Mouse (Mus musculus) cerebellum, adult 8-10 months (tissue): ENCODE measurements around the gene H2-Q10.
"Not testable (repeated sequence)": the region's sequence is repeated elsewhere in the genome, so short reads cannot be mapped to it uniquely, and the experiment has no call there.

Experiments used
- DNase-seq: peaks from one replicate; pipeline ENCODE4 v3.0.0; 2022

H2-Q10 gene

DNA sequence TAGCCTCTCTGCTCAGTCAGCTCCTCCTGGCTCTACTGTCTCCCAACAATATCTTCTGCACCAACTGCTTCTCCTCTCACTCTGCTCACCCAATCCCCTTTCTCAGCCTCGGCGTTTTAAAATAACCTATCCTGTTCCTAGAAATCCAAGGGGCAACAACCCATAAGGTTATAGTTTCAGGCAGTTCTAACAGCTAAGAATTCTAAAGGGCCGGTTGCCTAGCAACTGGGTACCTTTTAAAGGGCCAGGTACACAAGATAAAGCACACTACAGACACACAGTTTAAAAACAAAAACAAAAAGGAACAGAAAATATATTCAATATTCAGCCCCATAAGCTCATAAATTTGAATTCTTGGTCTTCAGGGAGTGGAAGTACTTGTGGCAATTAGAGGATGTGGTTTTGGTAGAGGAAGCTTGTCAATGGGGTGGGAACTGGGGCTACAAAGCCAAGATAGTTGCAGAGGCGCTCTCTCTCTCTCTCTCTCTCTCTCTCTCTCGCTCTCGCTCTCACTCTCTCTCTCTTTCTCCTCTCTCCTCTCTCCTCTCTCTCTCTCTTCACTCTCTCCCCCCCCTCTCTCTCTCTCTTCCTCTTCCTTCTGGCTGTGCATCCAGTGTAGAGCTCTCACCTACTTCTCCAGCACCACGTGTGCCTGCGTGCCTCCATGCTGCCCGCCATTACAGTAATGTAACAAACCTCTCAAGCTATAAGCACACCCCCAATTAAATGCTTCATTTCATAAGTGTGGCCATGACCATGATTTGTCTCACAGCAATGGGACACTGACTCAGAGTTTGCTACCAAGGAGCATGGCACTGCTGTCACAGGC is 9.2 kb upstream of the H2-Q10 start:
- DNase-seq, result not testable (repeated sequence)

DNA sequence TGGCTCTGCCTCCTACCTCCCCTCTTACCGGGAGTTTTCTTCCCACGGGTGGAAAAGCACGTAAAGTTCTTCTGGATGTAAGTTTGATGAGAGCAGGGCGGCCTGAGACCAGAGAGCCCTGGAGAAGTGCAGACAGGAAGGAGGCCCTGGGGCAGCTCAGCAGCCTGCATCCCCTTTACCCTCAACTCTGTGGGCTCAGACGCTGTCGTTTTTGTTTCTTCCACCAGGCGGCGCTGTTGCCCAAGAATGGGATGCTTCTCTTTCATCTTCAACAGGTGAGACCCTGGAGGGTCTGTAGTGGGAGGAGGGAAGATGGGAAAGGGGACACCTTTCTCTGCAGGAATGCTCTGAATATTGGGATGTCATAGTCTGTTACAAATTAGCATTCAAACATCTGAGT is 4.2 kb upstream of the H2-Q10 start:
- not testable (repeated sequence) for DNase-seq

GRCm38 (mm10) chr17:35468936-35469335 is 953 bp upstream of the H2-Q10 start:
- DNase-seq, result not testable (repeated sequence)

DNA sequence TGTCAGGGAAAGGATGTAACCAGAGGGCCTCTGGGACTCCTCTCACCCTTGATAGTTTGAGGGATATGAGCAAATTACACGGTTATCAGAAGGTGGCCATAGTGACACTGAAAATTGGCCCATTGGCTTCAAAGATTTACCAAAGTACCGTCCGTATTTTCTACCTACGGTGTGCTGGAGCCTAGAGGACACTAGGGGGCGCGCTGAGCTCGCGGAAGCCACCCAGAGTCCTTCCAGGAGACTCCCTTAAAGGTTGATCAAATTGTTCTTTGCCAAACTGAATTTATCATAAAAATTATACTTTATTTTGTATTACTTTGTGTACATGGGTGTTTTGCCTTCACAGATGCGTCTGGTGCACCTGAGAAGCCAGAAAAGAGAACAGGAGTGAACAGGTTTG is 14.2 kb downstream of the H2-Q10 start:
- DNase-seq, result peak; percentile 41

GRCm38 (mm10) chr17:35485702-35486101 is 15.8 kb downstream of the H2-Q10 start:
- DNase-seq, result no peak

DNA sequence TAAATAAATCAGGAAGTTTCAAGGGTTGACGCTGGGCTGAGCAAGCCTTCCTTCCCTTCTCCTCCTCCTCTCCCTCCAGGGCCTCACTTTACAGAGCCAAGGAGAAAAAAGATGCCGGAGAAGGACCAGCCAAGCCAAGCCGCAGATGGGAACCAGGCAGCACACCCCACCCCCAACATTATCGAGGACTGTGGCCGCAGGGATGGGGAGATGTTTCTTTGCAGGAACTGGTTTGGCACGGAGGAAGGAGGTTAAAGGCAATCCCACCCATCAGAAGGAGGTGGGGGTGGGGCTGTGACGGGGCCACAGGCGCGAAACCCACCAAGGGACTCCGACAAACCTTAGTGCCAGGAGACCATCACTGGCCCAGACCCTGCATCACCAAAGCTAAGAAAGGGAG is 16.8 kb downstream of the H2-Q10 start:
- DNase-seq, result no peak

DNA sequence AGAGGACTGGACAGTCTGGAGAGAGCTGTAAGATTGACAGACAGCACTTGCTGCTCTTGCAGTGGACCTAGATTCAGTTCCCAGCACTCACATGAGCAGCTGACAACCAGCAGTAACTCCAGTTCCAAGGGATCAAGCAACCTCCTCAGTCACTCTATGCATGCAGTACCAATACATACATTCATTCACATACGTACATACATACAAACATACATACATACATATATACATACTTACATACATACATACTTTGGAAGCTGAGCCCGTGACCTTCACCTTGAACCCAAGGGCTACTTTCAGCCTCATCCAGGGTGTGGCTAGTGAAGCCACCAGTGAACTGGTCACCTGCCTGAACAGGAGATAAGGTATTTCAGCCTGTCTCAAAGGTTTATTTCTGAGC is 18.2 kb downstream of the H2-Q10 start:
- no peak for DNase-seq

DNA sequence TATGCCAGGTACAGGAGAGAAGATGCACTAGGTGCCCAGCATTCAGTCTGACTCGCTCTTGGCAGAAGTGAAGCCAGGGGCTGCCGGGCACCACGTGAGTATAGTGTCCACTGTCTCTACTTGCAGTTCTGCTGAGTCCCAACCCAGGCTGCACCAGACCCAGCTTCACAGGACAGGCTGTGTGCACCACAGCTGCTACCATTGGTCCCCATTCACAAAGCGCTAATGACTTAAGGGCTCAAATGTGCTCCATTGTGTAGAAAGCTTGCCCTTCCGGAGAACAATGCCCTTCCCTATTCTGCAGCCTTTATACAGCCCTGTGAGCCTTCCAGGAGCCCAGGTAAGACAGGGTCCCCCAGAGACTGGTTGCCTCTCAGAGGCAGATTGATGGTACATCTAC is 20.4 kb downstream of the H2-Q10 start:
- DNase-seq, result no peak

GRCm38 (mm10) chr17:35497124-35497523 is 27.2 kb downstream of the H2-Q10 start:
- DNase-seq, result no peak

DNA sequence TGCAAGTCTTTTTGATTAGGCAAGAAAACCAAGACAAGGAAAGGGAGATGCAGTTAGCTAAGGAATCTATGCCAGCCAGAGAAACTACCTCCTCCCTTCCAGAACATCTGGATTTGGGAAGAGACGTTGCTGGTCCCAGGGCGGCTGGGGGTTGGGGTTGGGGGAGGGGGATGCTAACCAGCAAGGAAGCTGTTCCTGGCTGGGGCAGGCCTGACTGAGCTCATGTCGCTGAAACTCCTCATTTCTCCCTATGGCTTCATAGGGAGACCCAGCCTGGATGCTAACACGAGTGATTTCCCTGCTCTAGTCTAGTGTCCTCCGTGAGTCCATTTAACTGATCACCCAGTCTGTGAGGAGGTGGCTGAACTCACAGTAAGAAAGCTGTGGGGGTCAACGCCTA is 32.3 kb downstream of the H2-Q10 start:
- DNase-seq, result no peak

- DNase-seq, result no peak
These were observed 32.9 kb downstream of the H2-Q10 start for GRCm38 (mm10) chr17:35502762-35503161.

DNA sequence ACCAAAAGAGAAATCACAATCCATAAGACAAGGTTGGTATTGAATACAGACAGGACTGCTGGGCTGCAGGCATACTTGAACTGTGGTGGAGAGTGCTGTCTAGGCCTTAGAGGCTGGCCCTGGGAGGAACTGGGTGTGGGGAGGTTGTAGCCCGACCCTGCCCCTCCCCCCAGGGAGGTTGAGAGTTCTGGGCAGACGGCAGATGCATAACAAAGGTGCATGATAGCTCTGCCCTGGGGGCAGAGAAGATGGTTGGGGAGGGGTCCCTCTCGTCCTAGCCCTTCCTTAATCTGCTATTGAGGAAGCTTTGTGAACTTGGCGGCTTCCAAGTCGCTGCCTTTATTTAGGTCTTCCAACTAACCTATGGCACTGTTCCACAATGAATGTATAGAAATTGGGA is 34.0 kb downstream of the H2-Q10 start:
- DNase-seq, result no peak

DNA sequence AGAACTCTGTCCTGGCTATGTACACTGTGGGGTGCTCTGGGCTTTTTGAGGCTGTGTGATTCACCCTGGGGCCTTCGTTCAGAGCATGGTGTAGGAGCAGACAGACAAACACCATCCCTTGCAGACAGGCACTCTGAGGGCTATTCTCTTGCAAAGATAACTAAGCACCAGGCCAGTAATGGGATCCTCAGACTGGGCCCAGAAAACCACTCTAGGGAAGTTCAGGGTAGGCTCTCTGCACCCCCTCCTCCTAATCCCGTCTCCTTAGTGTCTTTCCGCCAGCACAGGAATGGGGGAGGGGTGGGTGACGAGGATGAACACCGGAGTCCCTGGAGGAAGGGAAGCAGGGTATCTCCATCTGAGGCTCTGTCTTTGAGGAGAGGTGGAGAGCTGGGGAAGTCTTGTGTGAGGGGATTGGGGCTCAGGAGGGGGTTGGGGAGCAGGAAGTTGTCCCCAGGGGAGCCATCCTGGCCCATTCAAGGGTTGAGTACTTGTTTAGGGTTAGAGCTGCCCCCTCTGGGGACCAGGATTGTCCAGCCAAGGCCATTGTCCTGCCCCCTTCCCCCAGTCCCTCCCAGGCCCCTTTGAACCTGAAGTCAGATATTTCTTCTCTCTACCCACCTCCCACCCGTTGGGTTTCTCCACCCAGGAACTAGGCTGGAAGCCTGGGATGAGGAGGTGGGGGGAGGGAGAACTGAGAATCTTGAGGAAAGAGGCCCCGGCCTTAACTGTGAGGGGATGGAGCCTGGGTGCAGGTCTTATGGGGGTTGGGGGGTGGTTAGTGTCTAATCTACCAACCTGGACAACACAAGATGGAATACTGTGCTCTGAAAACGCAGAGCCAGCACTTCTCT is 35.0 kb downstream of the H2-Q10 start:
- no peak for DNase-seq

DNA sequence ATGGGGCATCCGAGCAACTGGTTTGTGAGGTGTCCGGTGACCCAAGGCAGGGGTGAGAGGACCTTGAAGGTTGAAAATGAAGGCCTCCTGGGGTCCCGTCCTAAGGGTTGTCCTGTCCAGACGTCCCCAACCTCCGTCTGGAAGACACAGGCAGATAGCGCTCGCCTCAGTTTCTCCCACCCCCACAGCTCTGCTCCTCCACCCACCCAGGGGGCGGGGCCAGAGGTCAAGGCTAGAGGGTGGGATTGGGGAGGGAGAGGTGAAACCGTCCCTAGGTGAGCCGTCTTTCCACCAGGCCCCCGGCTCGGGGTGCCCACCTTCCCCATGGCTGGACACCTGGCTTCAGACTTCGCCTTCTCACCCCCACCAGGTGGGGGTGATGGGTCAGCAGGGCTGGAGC is 35.9 kb downstream of the H2-Q10 start, which contains the start of gene Pou5f1:
Pou5f1 (plus strand) TSS at position 243 of the 400 bp plus-strand sequence.
- no peak for DNase-seq

DNA sequence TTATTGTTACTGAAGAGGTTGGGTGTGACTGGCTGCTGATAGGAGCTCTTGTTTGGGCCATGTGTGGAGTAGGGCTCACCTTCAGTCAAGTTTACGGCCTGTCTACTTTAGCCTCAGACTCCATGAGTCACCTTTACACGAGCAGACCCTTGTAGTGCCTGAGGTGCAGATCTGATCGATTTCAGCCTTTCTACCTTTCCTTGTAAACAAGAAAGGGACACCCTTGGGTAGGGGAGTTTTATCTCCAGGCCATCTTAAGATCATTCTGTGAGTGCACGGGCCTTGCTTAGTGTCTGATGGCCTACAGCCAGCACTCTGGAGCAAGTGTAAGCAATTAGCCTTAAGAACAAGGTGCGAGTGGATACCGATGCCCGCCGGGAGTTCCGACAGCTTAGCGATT is 37.0 kb downstream of the H2-Q10 start:
- DNase-seq, result no peak

- DNase-seq, result no peak
These were observed 37.8 kb downstream of the H2-Q10 start for GRCm38 (mm10) chr17:35507556-35508260.

- DNase-seq, result not testable (repeated sequence)
These were observed 38.4 kb downstream of the H2-Q10 start for GRCm38 (mm10) chr17:35508279-35508678.

GRCm38 (mm10) chr17:35509284-35509683 is 39.4 kb downstream of the H2-Q10 start:
- no peak for DNase-seq

- DNase-seq, result no peak
These were observed 43.2 kb downstream of the H2-Q10 start for GRCm38 (mm10) chr17:35512916-35513626.

DNA sequence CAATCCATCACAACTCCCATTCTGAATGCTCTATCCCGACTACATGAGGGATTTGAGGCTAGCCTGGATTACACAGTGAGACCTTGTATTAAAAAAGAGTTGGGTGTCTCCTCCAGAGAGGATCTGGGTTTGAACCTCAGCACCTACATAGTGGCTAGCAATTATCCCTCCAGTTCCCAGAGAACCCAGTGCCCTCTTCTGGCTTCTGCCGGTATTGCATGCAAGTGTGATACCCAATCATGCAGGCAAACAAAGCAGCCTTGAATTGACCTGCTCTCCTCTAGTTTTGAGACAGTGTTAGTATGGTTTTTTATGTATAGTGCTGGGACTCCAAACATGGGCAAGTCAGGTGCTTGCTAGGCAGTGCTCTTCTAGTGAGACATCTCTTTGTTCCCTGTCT is 44.0 kb downstream of the H2-Q10 start:
- peak; percentile 59 for DNase-seq

GRCm38 (mm10) chr17:35514756-35515155 is 44.9 kb downstream of the H2-Q10 start:
- no peak for DNase-seq

DNA sequence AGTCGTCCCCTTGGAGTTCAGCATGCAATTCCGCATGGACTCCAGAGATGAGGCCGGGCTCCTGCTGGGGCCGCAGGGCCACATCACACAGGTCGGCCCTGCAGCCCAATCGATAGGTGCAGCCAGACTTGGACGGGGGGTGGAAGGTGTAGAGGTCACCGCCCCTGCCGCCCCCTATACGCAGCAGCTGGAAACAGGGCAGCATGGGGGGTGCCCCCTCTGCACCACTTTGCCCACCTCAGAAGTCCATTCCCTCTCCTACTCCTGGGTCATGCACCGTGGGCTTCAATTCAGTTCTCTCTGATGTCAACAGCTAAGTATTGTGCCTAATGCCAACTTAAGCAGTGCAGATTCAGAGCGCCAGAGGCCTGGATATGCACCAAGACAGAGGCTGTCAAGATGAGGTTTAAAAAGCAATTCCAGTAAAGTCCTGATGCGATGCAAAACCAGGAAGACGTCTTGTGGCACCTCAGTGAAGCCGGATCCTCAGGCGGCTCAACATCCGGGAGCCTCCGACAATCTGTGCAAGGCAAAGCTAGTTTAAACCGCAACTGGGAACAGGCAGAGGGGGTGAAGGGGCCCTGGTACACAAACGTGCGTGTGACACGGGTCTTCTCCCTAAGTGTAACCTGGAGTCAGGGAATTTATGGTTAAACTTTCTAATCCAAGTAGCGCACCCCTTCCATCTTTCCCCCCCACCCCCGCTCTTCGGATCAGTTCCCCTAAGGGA is 46.2 kb downstream of the H2-Q10 start:
- DNase-seq, result no peak
